Mouse (Mus musculus): ENCODE measurements around the gene Mtor. TPM values are rescaled to one million over a fixed set of nuclear protein-coding genes. Genes with fewer than 3 reads are reported as not detected.
A peak's percentile ranks its signal among the peaks of the same experiment; 100 is the strongest.

Mtor gene
- polyA plus RNA-seq, 1 experiment from 2014 or later: 17.7 TPM

DNA sequence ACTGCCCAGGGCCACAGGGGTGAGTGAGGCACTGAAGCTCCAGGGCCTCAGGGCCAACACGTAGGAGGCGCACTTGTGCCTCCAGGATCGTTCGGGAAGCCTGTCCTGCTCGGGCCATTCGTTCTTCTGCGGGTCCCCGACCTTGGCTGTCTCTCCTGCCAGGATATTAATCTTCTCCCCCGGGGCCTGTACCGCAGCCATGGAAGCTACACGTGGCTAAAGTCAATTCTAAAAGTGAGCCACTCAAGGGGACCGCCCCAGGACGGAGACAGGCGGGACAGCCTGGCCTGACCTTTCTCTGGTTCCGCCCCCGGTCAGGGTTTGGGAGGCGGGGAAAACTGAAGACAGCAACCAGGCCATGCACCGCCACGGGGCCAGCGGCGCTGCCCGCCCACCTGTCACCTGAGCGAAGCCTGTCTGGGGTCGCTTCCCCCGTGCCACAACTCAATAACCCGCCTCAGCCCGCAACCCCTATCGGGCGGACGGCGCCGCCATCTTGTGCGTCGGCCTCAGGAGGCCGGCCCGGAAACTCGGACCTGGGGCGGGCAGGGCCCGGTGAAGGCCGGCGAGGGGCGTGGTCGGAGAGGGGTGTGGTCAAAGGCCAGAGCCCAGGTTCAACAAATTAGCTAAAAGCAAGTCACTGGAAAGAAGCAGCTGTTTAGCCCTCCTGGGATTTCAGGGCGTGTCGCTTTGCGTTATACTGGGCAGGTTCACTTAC lies 4.0 kb upstream of the Mtor start, which contains the start of gene Ubiad1:
Ubiad1 (minus strand) TSS at position 522 of the 718 bp plus-strand sequence.
- no peaks in the 10 kb centered on the region for H3K27me3 ChIP-seq (replicated peaks)
- peak within 1 kb of the TSS; percentile 64 for H3K27ac ChIP-seq (replicated peaks)
- peak within 1 kb of the TSS; percentile 58 for H3K9ac ChIP-seq (replicated peaks)
- H3K36me3 ChIP-seq: peaks cover 2% of the 10 kb centered on the region; the same call in 1 of the 2 replicates
- peaks cover 50% of the 10 kb centered on the region for H3K4me1 ChIP-seq
- H3K4me3 ChIP-seq (replicated peaks): peak within 1 kb of the TSS; percentile 62
- peak within 1 kb of the TSS; percentile 79 for H3K4me2 ChIP-seq
- WGBS: under 1% methylated on average over 46 of the region's 46 CpGs
- no peaks in the 10 kb centered on the region for H3K9me3 ChIP-seq (replicated peaks)
- ATAC-seq (ENCODE audit: low FRiP score): no peak

DNA sequence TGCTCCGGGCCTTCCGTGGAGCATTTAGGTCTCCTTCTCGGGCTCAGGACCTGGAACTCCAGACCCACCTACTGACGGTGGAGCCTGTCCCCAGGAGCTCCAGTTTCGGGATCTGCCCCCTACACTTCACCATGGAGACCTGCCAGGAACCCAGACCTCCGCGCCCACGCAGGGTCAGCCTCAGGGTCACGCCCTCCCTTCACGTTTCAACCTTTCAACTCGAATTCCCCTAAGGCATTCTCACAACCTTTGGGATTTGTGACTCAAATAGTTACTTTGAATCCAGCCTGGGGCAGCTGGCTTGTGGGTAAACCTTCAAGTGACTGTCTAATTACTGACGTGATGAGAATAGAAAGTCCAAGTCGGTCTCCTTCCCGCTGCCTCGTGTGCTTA lies 438 bp downstream of the Mtor start:
- H3K27ac ChIP-seq (replicated peaks): peak overlapping the region; percentile 86
- H3K27me3 ChIP-seq (replicated peaks): no peaks in the 10 kb centered on the region
- peak overlapping the region; percentile 85 for H3K4me3 ChIP-seq (replicated peaks)
- peak overlapping the region; percentile 82 for H3K9ac ChIP-seq (replicated peaks)
- WGBS: 2% methylated on average over 15 of the region's 15 CpGs
- no peaks in the 10 kb centered on the region for H3K9me3 ChIP-seq (replicated peaks)
- peaks cover 45% of the 10 kb centered on the region for H3K4me1 ChIP-seq
- H3K4me2 ChIP-seq: peak overlapping the region; percentile 78
- ATAC-seq (ENCODE audit: low FRiP score): no peak
- H3K36me3 ChIP-seq: peaks cover 22% of the 10 kb centered on the region

DNA sequence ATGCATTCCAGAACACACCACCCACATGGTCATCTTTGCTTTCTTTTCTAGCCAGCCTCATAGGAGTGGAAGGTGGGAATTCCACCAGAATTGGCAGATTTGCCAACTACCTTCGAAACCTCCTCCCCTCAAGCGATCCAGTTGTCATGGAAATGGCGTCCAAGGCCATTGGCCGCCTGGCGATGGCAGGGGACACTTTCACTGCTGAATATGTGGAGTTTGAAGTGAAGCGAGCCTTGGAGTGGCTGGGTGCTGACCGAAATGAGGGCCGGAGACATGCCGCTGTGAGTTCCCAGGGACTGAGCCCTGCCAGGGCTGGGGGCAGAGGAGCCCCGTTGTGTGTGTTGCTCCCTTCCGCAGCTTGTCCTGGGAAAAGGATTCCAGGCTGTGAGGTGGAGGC lies 5.3 kb downstream of the Mtor start:
- Histone ChIP-seq H3K4me1 (peaks cover 26% of the 10 kb centered on the region), H3K9me3 (replicated peaks) (no peaks in the 10 kb centered on the region), H3K36me3 (peaks cover 71% of the 10 kb centered on the region), H3K27me3 (replicated peaks) (no peaks in the 10 kb centered on the region), H3K27ac (replicated peaks) (no peak overlapping the region), H3K4me3 (replicated peaks) (no peak overlapping the region), H3K4me2 (no peak overlapping the region), H3K9ac (replicated peaks) (no peak overlapping the region)
- no peak for ATAC-seq (ENCODE audit: low FRiP score)
- WGBS: 91% methylated on average over 11 of the region's 11 CpGs

DNA sequence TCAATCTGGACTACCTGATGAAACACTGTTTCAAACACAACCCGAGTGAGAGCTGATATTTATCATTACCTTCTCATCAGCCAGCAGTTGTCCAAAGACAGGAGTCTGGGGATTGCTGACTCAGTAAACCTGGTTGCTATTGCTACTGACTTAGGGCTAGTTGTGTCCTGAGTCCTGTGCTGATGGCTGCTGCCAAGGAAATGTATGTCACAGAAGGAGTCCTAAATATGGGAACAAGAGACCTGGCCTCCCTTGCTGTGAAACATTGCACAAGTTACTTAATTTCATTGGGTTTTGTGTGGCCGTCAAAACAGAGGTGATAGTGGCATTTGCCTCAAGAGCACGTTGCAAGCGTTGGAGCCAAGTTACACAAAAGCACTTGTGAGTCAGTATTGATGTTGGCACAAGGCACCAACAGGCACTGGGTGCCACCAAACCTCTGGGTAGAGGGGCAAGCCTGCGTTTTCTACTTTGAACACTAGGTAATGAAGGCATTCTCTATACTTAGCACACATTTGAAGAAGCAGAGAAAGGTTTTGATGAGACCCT lies 7.1 kb downstream of the Mtor start:
- Histone ChIP-seq H3K36me3 (peaks cover 87% of the 10 kb centered on the region), H3K4me2 (no peak overlapping the region), H3K9me3 (replicated peaks) (no peaks in the 10 kb centered on the region), H3K27me3 (replicated peaks) (no peaks in the 10 kb centered on the region), H3K4me3 (replicated peaks) (no peak overlapping the region), H3K27ac (replicated peaks) (no peak overlapping the region), H3K4me1 (peaks cover 14% of the 10 kb centered on the region), H3K9ac (replicated peaks) (no peak overlapping the region)
- 94% methylated on average over 5 of the region's 5 CpGs for WGBS
- ATAC-seq (ENCODE audit: low FRiP score): no peak

DNA sequence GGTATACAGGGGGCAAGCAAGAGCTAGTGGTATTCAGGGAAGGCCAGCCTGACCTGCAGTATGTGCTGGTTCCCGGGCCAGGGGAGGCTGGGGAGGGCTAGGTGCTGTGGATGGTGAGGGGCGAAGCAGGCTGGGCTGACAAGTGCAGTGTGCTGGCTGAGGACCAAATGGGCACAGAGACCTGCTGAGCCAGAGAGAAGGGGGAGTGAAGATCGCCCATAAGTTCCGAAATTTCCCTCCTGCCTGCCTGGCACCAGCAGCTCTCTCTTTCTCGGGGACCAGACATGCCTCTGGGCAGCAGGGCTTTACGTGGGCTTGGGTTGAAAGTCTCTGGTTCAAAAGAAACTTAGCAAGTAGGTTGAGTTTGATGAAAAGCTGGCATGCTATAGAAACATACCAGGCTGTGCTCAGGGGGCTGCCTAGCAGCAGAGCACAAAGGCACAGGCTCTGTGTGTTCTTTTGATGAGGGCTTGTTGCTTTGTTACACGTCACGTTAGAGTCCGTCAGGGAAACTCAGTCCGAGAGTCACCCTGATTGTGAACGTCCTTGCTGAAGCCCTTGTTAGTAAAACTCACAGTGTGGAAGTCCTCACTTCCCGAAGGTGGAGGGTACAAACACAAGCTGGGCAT lies 12.4 kb downstream of the Mtor start:
- no peak overlapping the region for H3K4me3 ChIP-seq (replicated peaks)
- no peaks in the 10 kb centered on the region for H3K27me3 ChIP-seq (replicated peaks)
- peaks cover 6% of the 10 kb centered on the region; the same call in 1 of the 2 replicates for H3K4me1 ChIP-seq
- WGBS: 39% methylated on average over 12 of the region's 12 CpGs
- no peaks in the 10 kb centered on the region for H3K9me3 ChIP-seq (replicated peaks)
- no peak overlapping the region for H3K4me2 ChIP-seq
- H3K36me3 ChIP-seq: peaks cover 96% of the 10 kb centered on the region
- no peak overlapping the region for H3K9ac ChIP-seq (replicated peaks)
- H3K27ac ChIP-seq (replicated peaks): peak overlapping the region; percentile 73
- ATAC-seq (ENCODE audit: low FRiP score): peak; percentile 49

DNA sequence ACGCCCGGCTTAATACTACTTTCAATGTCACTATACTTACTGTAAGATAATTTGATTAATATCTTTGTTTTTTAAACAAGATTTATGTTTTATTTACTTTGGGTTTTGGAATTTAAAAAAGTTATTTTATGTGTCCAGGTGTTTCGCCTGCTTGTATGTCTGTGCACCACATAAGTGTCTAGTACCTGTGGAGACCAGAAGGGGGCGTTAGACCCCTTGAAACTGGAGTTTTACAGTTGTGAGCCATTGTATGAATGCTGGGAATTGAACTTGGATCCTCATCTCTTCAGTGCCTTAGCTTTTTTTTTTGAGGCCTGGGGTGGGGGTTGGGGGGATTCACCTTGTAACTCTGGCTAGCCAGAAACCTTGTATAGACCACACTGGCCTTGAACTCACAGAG lies 13.4 kb downstream of the Mtor start:
- H3K27me3 ChIP-seq (replicated peaks): no peaks in the 10 kb centered on the region
- peaks cover 6% of the 10 kb centered on the region; the same call in 1 of the 2 replicates for H3K4me1 ChIP-seq
- no peak overlapping the region for H3K27ac ChIP-seq (replicated peaks)
- H3K9ac ChIP-seq (replicated peaks): no peak overlapping the region
- no peaks in the 10 kb centered on the region for H3K9me3 ChIP-seq (replicated peaks)
- no peak overlapping the region for H3K4me3 ChIP-seq (replicated peaks)
- no peak overlapping the region for H3K4me2 ChIP-seq
- 85% methylated on average over 4 of the region's 4 CpGs for WGBS
- H3K36me3 ChIP-seq: peaks cover 96% of the 10 kb centered on the region
- ATAC-seq (ENCODE audit: low FRiP score): no peak

DNA sequence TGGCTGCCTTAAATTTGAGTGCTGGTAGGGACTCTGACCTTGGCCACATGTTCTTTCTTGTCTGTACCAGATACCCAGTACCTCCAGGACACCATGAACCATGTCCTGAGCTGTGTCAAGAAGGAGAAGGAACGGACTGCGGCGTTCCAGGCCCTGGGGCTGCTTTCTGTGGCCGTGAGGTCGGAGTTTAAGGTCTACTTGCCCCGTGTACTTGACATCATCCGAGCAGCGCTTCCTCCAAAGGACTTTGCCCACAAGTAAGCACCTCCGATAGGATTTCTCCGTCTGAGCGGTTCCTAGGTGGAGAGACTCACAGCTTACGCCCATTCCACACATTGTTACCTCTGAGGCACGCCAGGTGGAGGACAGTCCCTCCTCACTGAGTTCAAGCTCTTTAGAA lies 14.3 kb downstream of the Mtor start:
- Histone ChIP-seq H3K27ac (replicated peaks) (no peak overlapping the region), H3K27me3 (replicated peaks) (no peaks in the 10 kb centered on the region), H3K9me3 (replicated peaks) (no peaks in the 10 kb centered on the region), H3K4me3 (replicated peaks) (no peak overlapping the region), H3K4me1 (peaks cover 6% of the 10 kb centered on the region; the same call in 1 of the 2 replicates), H3K4me2 (no peak overlapping the region), H3K36me3 (peaks cover 96% of the 10 kb centered on the region), H3K9ac (replicated peaks) (no peak overlapping the region)
- no peak for ATAC-seq (ENCODE audit: low FRiP score)
- 97% methylated on average over 13 of the region's 13 CpGs for WGBS

DNA sequence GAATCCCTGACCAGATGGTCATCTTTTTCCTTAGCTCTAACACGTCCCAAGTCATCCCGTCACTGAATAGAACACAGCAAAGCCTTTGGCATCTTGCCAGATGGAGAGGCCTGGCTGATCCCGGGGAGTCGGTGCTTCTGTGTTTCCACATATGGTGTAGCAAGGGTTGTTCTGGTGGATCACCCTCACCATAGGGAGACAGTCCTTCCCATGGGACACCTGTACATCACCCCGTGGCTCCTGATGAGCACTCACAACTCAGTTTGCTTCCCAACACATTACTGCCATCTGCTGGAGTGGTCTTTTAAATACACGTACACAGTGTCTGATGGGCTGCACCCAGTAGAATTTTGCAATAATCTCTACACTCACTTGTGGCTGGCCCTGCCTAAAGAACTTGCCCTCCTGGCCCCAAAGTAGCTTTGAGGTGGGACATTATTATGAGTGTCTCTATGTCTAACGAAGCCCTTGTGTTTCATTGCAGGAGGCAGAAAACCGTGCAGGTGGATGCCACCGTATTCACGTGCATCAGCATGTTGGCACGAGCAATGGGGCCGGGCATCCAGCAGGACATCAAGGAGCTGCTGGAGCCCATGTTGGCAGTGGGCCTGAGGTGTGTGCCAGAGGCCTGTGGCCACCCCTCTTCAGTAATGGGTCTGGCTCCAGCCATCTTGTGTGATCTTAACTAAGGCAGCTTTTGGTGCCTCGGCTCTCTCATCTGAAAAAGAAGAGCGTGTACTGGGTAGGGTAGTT lies 15.0 kb downstream of the Mtor start:
- H3K4me3 ChIP-seq (replicated peaks): no peak overlapping the region
- H3K9ac ChIP-seq (replicated peaks): no peak overlapping the region
- H3K4me1 ChIP-seq: peaks cover 6% of the 10 kb centered on the region; the same call in 1 of the 2 replicates
- no peak overlapping the region for H3K27ac ChIP-seq (replicated peaks)
- no peaks in the 10 kb centered on the region for H3K9me3 ChIP-seq (replicated peaks)
- no peak overlapping the region for H3K4me2 ChIP-seq
- peak; percentile 43; the same call in 1 of the 2 replicates for ATAC-seq (ENCODE audit: low FRiP score)
- H3K27me3 ChIP-seq (replicated peaks): no peaks in the 10 kb centered on the region
- H3K36me3 ChIP-seq: peaks cover 96% of the 10 kb centered on the region
- 71% methylated on average over 14 of the region's 14 CpGs for WGBS

DNA sequence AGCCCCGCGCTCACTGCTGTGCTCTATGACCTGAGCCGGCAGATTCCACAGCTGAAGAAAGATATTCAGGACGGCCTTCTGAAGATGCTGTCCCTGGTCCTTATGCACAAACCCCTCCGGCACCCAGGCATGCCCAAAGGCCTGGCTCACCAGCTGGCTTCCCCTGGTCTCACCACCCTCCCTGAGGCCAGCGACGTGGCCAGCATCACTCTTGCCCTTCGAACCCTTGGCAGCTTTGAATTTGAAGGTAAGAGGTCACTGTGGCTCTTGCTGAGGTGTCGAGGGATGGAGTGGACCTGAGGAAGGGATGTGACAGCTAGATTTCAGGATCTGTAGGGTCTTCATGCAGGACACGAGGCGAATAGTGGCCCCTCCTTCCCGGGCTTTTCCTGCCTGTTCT lies 15.9 kb downstream of the Mtor start:
- Histone ChIP-seq H3K4me3 (replicated peaks) (no peak overlapping the region), H3K9me3 (replicated peaks) (no peaks in the 10 kb centered on the region), H3K27ac (replicated peaks) (no peak overlapping the region), H3K9ac (replicated peaks) (no peak overlapping the region), H3K4me2 (no peak overlapping the region), H3K4me1 (peaks cover 6% of the 10 kb centered on the region; the same call in 1 of the 2 replicates), H3K27me3 (replicated peaks) (no peaks in the 10 kb centered on the region), H3K36me3 (peaks cover 96% of the 10 kb centered on the region)
- WGBS: 89% methylated on average over 12 of the region's 12 CpGs
- ATAC-seq (ENCODE audit: low FRiP score): no peak

DNA sequence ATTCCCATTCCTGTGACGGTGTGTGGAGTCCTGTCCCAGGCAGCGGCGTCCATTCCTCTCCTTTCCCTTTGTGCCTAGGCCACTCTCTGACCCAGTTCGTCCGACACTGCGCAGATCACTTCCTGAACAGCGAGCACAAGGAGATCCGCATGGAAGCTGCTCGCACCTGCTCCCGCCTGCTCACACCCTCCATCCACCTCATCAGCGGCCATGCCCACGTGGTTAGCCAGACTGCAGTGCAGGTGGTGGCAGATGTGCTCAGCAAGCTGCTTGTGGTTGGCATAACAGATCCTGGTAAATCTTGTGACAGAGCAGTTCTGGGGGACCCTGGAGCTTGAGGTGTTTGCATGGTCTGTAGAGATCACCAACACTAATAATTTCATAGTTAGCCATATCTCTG lies 16.5 kb downstream of the Mtor start:
- peaks cover 2% of the 10 kb centered on the region; the same call in 1 of the 2 replicates for H3K4me1 ChIP-seq
- H3K4me2 ChIP-seq: no peak overlapping the region

DNA sequence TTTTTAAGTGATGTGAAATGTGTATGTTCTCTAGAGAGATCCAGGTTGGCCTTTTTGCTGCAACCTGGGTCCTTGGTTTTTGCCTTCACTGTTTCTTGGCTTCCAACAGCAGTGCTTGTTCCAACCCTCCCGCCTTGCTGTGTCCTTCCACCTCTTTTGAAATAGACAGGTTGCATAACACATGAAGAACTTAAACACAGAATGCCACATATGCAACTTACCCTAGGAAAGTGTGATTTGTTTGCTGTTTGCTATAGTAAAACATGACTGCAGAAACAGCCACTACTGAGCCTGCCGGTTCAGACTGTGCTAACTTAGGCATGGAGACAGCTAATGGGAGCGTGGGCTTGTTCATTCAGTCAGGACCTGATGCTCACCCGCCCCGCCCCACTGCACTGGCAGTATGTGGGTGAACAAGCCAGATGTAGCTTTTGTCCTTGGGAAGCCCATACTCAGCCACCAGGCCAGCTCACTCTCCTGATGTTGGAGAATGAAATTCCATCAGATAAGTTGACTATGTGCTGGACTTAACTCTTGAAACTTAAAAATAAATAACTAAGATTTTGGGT lies 18.2 kb downstream of the Mtor start:
- Histone ChIP-seq H3K4me3 (replicated peaks) (no peak overlapping the region), H3K36me3 (peaks cover 100% of the 10 kb centered on the region), H3K27ac (replicated peaks) (no peak overlapping the region), H3K4me1 (no peaks in the 10 kb centered on the region), H3K9ac (replicated peaks) (no peak overlapping the region), H3K27me3 (replicated peaks) (no peaks in the 10 kb centered on the region), H3K4me2 (no peak overlapping the region), H3K9me3 (replicated peaks) (no peaks in the 10 kb centered on the region)
- WGBS: 96% methylated on average over 5 of the region's 5 CpGs
- no peak for ATAC-seq (ENCODE audit: low FRiP score)

More for the DNA sequence above, 16.5 kb downstream of the Mtor start:
- ATAC-seq (ENCODE audit: low FRiP score): no peak
- Histone ChIP-seq H3K36me3 (peaks cover 96% of the 10 kb centered on the region), H3K27ac (replicated peaks) (no peak overlapping the region), H3K27me3 (replicated peaks) (no peaks in the 10 kb centered on the region), H3K9me3 (replicated peaks) (no peaks in the 10 kb centered on the region), H3K4me3 (replicated peaks) (no peak overlapping the region), H3K9ac (replicated peaks) (no peak overlapping the region)
- 89% methylated on average over 12 of the region's 12 CpGs for WGBS

Data from neural tube, embryonic 15.5 days (tissue).